Mouse (Mus musculus): ENCODE measurements around the gene Kcnh2. TPM values are rescaled to one million over a fixed set of nuclear protein-coding genes. Genes with fewer than 3 reads are reported as not detected.

The Kcnh2 gene
- total RNA-seq, 2 experiments from 2014 or later, result 52.6 to 61.1 TPM

- DNase-seq, result no peak
Measured at GRCm38 (mm10) chr5:24346313-24346712, 5.1 kb downstream of the Kcnh2 start.

- DNase-seq, result peak; percentile 44 to 51
Measured at GRCm38 (mm10) chr5:24344477-24345051, 6.8 kb downstream of the Kcnh2 start.

- DNase-seq, result no peak
Measured at GRCm38 (mm10) chr5:24343977-24344436, 7.4 kb downstream of the Kcnh2 start.

GRCm38 (mm10) chr5:24343379-24343778 is 8.0 kb downstream of the Kcnh2 start:
- no peak for DNase-seq

GRCm38 (mm10) chr5:24342966-24343365 is 8.4 kb downstream of the Kcnh2 start:
- DNase-seq, result no peak

- DNase-seq, result peak; percentile 45 to 51
Measured at GRCm38 (mm10) chr5:24342205-24342963, 9.0 kb downstream of the Kcnh2 start.

GRCm38 (mm10) chr5:24337821-24338220 is 13.6 kb downstream of the Kcnh2 start:
- no peak for DNase-seq

GRCm38 (mm10) chr5:24337366-24337765 is 14.0 kb downstream of the Kcnh2 start:
- DNase-seq, result peak; percentile 64 to 80

- DNase-seq, result peak; percentile 53 to 66
Measured at GRCm38 (mm10) chr5:24335888-24336511, 15.4 kb downstream of the Kcnh2 start.

- no peak for DNase-seq
Measured at GRCm38 (mm10) chr5:24334749-24335148, 16.7 kb downstream of the Kcnh2 start.

GRCm38 (mm10) chr5:24332401-24332800 is 19.0 kb downstream of the Kcnh2 start:
- no peak for DNase-seq

- DNase-seq, result no peak
Measured at GRCm38 (mm10) chr5:24329965-24330298, 21.5 kb downstream of the Kcnh2 start.

- DNase-seq, result peak; percentile 80 to 86
Measured at GRCm38 (mm10) chr5:24329212-24329964, 22.0 kb downstream of the Kcnh2 start.

- DNase-seq, result peak in 1 of 2 experiments; percentile 35
Measured at GRCm38 (mm10) chr5:24328813-24329211, 22.6 kb downstream of the Kcnh2 start.

- peak; percentile 71 to 72 for DNase-seq
Measured at GRCm38 (mm10) chr5:24326842-24327417, 24.5 kb downstream of the Kcnh2 start.

- no peak for DNase-seq
Measured at GRCm38 (mm10) chr5:24326166-24326841, 25.1 kb downstream of the Kcnh2 start.

GRCm38 (mm10) chr5:24325251-24325650 is 26.2 kb downstream of the Kcnh2 start:
- no peak for DNase-seq

- DNase-seq, result no peak
Measured at GRCm38 (mm10) chr5:24321711-24322682, 29.4 kb downstream of the Kcnh2 start.

GRCm38 (mm10) chr5:24320894-24321293 is 30.5 kb downstream of the Kcnh2 start:
- no peak for DNase-seq

GRCm38 (mm10) chr5:24320467-24320813 is 31.0 kb downstream of the Kcnh2 start:
- peak in 1 of 2 experiments; percentile 55 for DNase-seq
